Mouse (Mus musculus) kidney, adult 9 months (tissue): ENCODE data around the gene Ppp3cb.
A peak's percentile ranks its signal among the peaks of the same experiment; 100 is the strongest.

Source experiments
- DNase-seq: peaks from one replicate; pipeline ENCODE4 v3.0.0; 2022

The Ppp3cb gene

GRCm38 (mm10) chr14:20479291-20480194 lies 66.8 kb downstream of the Ppp3cb start, which contains the start of gene Anxa7:
Anxa7 (minus strand) TSS chr14:20480133.
- peak; percentile 94 for DNase-seq

GRCm38 (mm10) chr14:20478801-20479200 lies 67.6 kb downstream of the Ppp3cb start:
- peak; percentile 57 for DNase-seq

DNA sequence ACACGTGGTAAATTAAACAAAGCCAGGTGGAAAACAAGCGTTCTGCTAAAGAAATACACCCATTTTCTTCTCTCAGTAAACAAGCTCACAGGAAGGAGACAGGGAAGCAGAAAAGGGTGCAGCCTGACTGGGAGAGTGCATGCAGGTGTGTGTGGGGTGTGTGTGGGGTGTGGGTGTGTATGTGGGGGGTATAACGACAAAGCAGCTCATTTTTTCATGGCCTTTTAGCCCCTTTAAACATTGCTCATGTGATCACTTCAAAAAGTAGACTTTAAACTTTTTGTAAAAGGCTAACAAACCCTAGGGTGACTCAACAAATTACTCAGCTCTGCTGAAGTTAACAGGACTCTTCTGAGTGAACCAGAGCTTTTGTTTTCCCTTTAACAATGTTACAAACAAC lies 68.0 kb downstream of the Ppp3cb start:
- no peak for DNase-seq

GRCm38 (mm10) chr14:20477261-20478025 lies 68.9 kb downstream of the Ppp3cb start:
- peak; percentile 21 for DNase-seq

- no peak for DNase-seq
Measured at GRCm38 (mm10) chr14:20460216-20460615, 86.2 kb downstream of the Ppp3cb start.

DNA sequence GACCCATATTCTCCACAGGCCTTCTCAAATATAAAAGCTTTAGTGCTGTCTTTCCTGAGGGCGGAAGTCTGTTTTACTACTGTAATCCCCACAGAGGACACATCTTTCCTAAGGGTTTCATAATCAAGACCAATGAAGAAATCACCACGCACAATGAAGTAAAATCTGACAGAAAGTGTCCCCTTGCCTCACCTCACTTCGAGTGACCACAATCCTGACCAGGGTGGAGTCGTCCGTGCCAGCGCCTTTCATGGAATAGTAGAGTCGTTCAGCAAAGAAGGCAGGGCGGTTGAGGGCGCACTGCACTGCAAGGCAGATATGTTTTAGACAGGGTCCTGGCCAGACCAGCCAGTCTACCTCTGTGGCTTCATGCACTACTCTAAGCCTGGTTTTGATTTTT lies 88.0 kb downstream of the Ppp3cb start:
- DNase-seq, result no peak

DNA sequence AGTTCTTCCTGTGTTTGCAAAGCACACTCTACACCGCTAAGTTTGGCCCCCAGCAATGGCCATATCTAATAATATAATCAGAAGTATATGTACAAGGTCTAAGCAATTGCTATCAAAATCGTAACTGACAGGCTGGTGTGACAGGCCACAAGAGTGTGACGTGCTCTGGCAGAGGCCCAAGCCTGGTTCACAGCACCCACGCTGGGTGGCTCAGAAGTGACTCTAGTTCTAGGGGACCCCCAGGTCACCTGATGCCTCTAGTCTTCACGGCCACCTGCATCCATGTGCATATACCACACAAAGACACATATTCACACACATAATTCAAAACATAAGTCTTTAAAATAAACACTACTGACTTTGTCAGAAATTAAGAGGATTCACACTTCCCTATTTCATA lies 93.4 kb downstream of the Ppp3cb start:
- no peak for DNase-seq

DNA sequence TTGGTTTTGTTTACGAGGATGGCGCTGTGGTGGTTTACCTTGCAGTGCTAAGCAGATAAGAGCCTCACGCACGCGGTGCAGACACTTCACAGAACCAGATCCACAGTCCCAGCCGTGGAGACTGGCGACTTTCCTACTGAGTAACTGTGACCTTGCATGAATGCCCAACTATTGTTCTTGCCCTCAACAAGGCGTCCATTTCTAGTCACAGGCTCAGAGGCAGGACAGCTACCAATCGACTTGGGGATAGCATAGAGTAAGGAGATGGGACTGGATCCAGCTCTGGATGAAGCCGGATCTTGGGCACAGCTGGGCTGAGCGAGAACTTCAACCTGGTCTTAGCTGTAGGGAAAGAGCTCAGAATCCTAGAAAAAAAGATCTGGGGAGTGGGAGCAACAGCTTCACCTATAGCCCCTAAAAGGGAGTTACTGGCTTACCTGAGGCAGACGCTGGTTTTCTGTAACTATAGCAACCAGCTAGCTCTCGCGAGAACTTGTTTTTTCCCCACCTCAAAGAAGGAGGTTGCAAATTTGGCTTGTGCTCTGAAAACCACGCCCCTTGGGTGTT lies 94.5 kb downstream of the Ppp3cb start, which contains the start of gene Cfap70:
Gene Cfap70, minus strand, starts transcription at position 462 of the 567 bp plus-strand sequence.
- peak; percentile 91 for DNase-seq

GRCm38 (mm10) chr14:20451302-20451701 lies 95.1 kb downstream of the Ppp3cb start:
- DNase-seq, result no peak
